Mouse (Mus musculus) cerebellum, postnatal 4 days (tissue): ENCODE measurements at regions not wholly inside any gene's neighbourhood (a gene's known extent, or its start where the extent isn't known, plus 50 kb on each side); places are given as distances from the start of the nearest gene placed in this dataset.

Experiments used
- DNase-seq, 2 experiments: peaks; one replicate each; pipeline ENCODE4 v3.0.0; 2022; ENCODE audit warnings: low spot score in 2 of 2, mixed read lengths in 1 of 2

DNA sequence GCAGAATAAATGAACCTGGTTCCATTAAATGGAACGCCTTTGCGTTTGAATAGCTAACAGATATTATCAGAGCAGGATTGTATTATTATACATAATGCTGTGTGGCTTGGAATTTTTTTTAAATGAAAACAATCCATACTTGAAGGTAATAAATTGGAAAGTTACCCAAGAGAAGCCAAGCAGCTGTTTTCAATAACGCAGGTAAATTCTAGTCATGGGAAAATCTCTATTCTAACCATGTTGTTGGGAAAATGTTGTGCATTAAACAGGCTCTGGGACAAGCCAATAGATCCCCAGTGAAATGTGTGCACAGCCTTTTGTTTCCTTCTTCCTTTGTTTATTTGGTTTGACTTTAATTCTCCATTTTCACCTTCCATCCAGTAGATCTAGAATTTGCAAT is 128.6 kb upstream of the Mmadhc start:
- no peak for DNase-seq

DNA sequence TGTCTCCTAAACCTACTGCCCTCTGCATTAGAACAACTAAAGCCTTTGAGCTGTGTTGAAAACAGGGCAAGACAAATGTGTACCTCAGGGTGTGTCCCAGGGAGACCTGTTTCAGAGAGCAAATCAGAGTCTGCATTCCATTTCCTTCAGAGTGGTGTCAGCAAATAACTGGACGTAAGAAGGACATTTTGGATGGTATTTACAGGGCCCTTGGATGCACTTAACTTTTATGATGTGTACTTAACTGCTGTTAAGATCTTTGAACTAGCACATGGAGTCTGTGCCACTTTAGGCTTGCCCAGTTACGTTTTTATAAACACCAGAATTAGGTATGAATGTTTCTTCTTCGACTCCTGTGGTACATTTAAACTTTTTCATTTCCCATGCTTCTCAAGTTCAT is 123.0 kb upstream of the Mmadhc start:
- DNase-seq, result no peak

DNA sequence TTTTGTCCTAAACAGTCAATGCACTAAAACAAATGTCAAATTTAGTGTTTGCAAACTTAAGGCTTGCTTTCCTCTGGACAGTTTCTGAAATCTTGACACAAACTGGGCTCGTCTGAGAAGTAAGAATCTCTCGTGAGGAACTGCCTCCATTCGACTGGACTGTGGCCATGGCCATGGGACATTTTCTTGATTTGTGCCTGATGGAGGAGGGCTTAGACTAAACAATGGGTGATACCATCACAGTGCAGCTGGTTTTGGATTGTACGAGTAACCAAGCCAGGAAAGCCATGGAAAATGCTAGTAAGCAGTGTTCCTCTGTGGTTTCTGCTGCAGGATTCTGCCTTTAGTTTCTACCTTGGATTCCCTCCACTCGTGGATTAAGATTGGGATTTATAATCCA is 121.0 kb upstream of the Mmadhc start:
- no peak for DNase-seq

DNA sequence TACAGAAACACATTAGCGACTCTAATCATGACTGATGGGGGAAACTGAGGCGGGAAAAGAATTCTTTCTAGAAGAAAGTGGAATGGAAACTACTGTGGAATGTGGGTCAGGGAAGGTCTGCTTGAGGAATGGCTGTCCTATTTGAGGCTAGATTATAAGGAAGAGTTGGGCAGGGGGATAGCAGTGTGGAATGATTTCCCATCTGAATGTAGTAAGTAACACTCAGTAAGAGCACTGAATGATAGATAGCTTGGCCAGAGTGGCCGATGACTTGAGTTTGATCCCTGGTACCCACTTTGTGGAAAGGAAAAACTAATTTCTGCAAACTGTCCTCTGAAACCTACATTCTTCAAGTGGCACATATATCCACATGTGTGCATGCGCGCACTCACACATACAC is 120.5 kb upstream of the Mmadhc start:
- no peak for DNase-seq

DNA sequence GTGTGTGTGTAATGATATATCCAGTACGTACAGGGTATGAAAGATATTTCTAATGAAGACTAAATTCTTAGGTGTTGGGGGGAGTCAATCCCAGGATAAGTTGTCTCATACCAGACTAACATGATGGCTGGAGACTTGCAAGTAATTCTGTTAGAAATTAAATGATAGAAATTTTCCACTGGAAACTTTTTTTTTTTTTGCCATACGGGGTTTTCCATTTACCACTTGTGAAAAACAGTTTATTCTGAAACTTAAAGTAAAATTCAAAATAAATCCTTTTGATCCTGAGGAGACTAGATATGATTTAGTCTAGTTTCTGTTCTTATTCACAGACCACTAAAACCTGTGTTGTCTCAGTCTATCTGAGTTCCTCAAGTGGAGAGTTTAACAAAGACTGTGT is 119.5 kb upstream of the Mmadhc start:
- DNase-seq, result no peak

DNA sequence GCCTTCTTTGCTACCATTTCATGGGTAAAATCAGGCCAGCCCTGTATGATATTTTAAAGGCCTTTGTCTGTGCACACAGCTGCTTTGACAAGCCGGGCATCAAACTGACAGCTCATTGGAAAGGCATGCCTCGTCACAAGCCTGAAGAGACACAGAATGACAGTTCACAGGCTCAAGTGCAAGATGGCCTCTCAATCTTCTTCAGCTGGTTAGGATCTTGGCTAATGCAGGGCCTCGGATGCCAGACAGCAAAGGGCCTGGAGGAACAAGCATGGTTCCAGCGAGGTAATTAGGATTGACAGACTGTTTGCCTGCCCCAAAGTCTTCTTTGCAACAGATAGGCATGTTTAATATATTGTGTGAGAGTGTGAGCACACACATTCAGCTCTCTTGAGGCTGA is 109.3 kb upstream of the Mmadhc start:
- DNase-seq, result no peak

DNA sequence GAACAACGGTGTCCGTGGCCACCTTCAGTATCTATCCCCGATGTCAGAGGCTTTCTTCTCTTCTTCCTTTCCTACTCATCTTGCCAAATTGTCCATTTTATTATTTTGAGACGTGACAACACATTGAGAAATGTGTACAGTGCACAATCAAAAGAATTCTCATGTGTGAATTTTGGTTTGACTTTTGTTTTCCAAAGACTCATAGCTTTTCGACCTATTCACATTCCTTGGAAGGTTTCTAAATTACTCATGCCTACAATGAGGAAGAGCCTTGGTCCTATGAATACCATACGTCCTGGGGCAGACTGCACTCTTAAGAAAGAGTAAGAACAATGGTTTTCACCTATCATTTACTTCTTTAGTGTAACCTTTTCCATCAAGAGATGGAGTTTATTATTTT is 106.5 kb upstream of the Mmadhc start:
- no peak for DNase-seq

DNA sequence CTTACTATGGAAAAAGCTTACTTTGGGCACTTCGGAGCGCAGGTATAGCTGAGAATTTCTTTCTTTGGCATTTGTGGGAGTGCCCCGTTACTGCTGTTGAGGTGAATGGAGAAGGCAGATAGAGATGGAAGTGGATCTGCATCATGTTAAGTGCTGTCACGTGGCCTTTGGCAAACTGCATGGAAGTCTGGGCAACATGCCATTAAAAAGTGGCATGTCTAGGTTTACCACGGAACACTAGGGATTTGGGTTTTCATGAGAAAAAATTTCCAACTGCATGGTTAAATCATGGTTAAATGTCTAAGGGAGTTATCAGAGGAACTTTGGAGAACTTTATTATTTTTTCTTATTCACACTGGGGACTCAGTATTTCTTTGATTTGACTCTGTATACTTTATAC is 102.0 kb upstream of the Mmadhc start:
- DNase-seq, result no peak

DNA sequence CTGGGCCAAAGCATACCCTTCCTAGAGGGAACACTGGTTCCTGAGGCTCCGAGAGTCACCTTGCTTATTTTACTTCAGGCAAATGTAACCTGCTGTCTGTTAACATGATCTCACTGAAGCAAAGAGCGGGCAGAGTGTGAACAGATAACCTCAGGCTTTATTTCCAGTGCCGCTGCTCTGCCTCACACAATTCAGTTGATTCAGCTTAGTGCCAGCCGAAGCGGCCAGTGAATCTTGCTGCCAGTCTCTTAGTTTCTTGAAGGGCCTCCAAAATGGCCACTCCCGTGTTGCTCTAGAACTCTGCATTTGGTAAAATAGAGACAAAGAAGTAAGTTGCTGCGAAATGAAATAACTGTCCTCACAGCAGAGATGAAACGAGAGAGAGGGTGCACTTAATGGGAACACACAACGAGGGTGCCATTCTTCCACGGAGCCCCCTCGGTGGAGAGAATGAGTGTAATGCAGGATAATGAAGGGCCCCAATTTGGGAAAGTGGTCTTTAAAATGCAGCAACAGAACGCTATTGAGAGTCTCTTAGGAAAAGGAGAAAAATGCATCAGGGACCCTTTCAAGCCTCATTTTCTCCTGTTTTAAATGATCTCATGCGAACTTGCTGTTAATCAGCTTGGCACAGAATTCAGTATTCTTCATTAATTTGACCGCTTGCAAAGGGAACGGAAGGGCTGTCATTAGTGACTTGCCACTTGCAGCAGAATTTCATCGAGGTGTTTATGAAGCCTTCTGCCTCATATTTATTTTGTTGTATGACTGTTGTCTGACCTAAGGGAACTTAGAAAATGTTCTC is 81.2 kb upstream of the Mmadhc start:
- no peak for DNase-seq

DNA sequence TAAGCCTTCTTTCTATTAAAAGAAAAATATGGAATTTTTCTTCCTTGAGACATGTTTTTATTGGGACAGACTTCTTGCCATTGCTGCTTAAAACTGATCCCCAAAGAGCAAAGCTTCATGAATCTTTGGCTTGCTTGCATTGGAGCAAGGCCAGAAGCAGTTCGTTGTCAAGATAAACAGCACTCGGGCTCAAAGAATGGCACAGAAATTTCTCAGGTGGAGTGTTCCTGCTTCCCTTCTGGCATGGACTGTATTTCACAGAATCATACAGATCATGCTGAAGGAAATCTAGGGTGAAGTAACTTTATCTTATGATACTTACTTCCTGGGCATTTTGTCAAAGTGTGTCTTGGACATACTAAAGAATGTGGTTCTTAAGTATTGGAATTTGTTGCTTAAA is 77.0 kb upstream of the Mmadhc start:
- DNase-seq, result no peak

DNA sequence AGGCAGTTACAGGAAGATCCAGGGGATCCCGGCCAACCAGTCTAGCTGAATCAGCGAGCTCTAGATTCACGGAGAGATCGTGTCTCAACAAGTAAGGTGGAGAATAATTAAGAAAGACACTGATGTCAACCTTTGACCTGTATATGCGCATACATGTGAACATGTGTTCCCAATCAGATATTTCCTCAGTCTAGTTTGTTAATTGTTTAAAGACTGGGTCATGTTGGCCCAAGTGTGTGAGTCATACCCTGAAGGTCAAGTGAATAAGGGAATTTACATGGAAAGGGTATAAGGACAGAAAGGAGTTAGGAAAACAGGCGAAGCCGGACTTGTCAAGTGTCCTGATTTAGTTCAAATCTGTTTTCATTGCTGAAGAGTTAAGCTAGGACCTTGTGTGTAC is 76.4 kb upstream of the Mmadhc start:
- no peak for DNase-seq

DNA sequence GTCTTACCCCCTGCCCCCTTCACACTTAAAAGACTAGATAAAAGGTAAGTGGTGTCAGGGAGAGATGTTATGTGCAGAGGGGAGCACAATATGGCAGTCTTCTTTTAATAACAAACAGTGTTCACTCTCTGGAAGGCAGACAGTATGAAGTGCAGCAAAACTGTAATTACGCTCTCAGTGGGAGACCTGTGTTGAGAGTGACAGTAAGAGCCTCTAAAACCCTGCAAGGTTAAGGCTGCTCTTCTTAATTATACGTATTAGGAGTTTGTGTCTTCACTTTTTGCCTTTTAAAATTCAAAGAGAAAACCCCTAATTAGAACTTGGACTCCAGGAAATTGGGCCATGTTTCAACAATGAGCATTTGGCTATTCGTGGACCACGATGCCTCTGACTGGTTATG is 72.2 kb upstream of the Mmadhc start:
- DNase-seq, result no peak

DNA sequence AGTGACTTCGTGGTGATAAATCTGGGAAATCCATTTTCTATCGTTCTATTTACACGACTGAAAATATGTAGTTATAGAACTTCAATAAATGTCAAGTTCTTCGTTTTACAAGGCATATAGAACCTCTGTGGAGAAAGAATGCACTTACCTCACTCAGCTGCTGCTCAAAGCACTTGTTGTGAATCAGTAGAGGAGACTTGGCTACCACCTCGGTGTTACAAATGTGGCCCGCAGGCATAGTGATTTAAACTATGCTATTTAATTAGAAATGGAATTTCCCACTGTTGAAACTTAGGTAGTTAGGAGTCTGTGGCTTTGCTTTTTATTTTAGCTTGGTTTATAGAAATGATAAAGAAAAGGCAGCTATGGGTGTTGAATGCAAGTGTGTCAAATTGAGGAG is 71.8 kb upstream of the Mmadhc start:
- no peak for DNase-seq

DNA sequence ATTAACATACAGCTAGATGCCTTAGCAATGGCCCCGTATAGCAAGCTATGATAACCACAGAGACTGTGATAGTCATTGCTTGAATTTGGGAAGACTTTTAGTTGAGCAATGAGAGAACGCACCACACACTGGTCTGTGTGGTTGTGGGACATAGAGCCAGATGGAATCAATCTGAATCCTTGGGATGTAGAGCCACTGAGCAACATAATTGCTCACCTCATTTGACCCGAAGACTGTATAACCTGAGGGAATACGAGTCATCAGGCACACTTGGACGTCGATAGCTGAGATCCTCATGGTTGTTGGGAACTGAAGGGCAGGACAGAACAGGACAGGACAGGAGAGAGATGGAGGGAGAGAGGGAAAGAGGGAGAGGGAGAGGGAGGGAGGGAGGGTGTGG is 68.6 kb upstream of the Mmadhc start:
- no peak for DNase-seq

DNA sequence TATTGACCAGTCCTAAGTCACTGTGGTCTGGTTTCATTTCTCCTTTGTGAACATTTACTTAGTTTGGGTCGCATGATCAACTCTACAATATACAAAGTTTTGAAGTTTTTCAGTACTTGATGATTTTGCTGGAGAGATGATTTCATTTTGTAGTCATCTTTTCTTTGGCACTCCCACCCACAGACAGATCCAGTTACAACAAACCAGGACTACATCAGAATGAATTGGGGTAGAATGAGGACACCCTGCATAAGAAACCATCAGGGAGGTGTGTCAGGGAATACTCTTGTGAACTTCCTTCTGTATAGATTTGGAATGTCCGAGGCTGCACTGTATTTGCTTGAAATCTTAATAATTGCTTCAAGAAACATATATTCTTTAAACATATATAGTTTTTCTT is 59.5 kb upstream of the Mmadhc start:
- DNase-seq, result no peak

DNA sequence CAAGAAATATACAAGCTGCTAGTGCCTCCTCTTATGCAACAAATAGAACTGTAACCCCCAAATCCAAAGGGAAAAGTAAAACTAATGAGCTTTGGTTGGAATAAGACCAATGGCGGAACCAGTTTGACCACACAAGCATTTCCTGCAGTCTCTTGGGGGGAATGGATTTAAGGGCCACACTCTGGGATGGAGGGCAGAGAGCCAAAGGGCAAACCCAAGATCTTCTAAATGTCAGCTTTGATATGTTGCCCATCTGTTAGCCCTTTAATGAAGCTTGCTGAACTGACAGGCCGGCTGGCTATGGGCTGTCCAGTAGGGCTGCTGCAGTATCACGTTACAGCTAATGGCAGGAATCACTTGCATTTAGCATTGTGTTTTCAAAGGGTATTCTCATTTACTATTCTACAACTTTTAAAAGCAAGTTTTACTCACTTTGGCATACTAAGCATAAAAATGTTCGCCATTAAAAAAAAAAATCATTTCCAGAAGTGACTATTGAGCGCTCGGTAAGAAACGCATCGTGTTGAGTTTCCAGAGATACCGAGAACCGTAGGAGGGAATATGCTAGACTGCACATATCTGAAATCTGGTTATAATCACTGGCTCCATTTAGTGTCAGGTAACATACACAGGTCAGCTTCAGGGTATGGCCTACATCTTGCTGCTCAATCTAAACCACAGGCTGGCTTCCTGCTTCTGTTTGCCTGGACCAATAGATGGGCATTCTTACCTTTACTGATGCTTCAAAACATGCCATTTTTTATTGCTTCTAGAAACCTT is 51.1 kb upstream of the Mmadhc start:
- DNase-seq, result peak in 1 of 2 experiments; percentile 47
